Mouse (Mus musculus): ENCODE results near the gene Pex11g. TPM values are rescaled to one million over a fixed set of nuclear protein-coding genes. Genes with fewer than 3 reads are reported as not detected.

Pex11g gene
- total and polyA plus RNA-seq, 3 experiments, result 0.35 to 1.4 TPM; not detected in 1

GRCm38 (mm10) chr8:3418101-3418500, 49.4 kb downstream of the Pex11g start:
- no peaks in the 10 kb centered on the region for H3K9me3 ChIP-seq (replicated peaks; ENCODE audit: insufficient read depth, low read length)
- H3K27ac ChIP-seq (ENCODE audit: control insufficient read depth, low read depth, low read length), result no peak overlapping the region
- no peaks in the 10 kb centered on the region for H3K79me2 ChIP-seq (ENCODE audit: control insufficient read depth, insufficient read depth, low read length, poor library complexity)
- H3K9ac ChIP-seq (ENCODE audit: control insufficient read depth, low read depth, low read length, poor library complexity, severe bottlenecking), result no peak overlapping the region
- peaks cover 10 to 22% of the 10 kb centered on the region in 2 experiments for H3K4me1 ChIP-seq (ENCODE audit: control insufficient read depth in 1 of 2, insufficient read depth in 2 of 2, low read length in 2 of 2)
- H3K36me3 ChIP-seq (ENCODE audit: control insufficient read depth in 1 of 2, insufficient read depth in 2 of 2, low read length in 2 of 2), result peaks cover 0 to 23% of the 10 kb centered on the region in 2 experiments; a peak in 2 of 4 replicates
- TF ChIP-seq TBP (IDR thresholded peaks at IDR 0.05; ENCODE audit: low read depth, low read length) (no peak), POLR2AphosphoS2 (IDR thresholded peaks at IDR 0.05; ENCODE audit: low read length) (no peak), UBTF (IDR thresholded peaks at IDR 0.05; ENCODE audit: borderline replicate concordance, insufficient read depth, low read depth, low read length) (no peak), BHLHE40 (IDR thresholded peaks at IDR 0.05; ENCODE audit: borderline replicate concordance, low read depth, low read length) (no peak), ZNF384 (IDR thresholded peaks at IDR 0.05; ENCODE audit: low read depth, low read length) (no peak), ETS1 (IDR thresholded peaks at IDR 0.05; ENCODE audit: low read depth, low read length) (no peak), RCOR1 (IDR thresholded peaks at IDR 0.05; ENCODE audit: low read depth, low read length) (no peak), POLR2AphosphoS5 (IDR thresholded peaks at IDR 0.05; ENCODE audit: borderline replicate concordance, low read depth, low read length) (no peak), CTCF (IDR thresholded peaks at IDR 0.05 in 2 of 3, conservative IDR thresholded peaks at IDR 0.05 in 1 of 3; ENCODE audit: control insufficient read depth in 1 of 3, insufficient read depth in 1 of 3, low read depth in 2 of 3, low read length in 3 of 3, poor library complexity in 1 of 3, severe bottlenecking in 1 of 3) (no peak), NRF1 (IDR thresholded peaks at IDR 0.05; ENCODE audit: insufficient read depth, low read depth, low read length, poor library complexity, severe bottlenecking) (no peak), ZC3H11A (IDR thresholded peaks at IDR 0.05; ENCODE audit: low read depth, low read length) (no peak), CHD2 (IDR thresholded peaks at IDR 0.05; ENCODE audit: low read length) (no peak), JUND (IDR thresholded peaks at IDR 0.05; ENCODE audit: low read depth, low read length) (no peak)
- no peak overlapping the region for H3K4me3 ChIP-seq (ENCODE audit: control insufficient read depth in 1 of 2, insufficient read depth in 1 of 2, low read depth in 2 of 2, low read length in 2 of 2)
- no peaks in the 10 kb centered on the region for H3K27me3 ChIP-seq (ENCODE audit: control insufficient read depth in 1 of 2, insufficient read depth in 2 of 2, low read length in 2 of 2)
- no peak for DNase-seq (ENCODE audit: low read depth, low spot score)

- no peak overlapping the region for H3K4me3 ChIP-seq (ENCODE audit: control insufficient read depth in 1 of 2, insufficient read depth in 1 of 2, low read depth in 2 of 2, low read length in 2 of 2)
- H3K9ac ChIP-seq (ENCODE audit: control insufficient read depth, low read depth, low read length, poor library complexity, severe bottlenecking), result no peak overlapping the region
- peaks cover 0 to 29% of the 10 kb centered on the region in 2 experiments; a peak in 2 of 4 replicates for H3K36me3 ChIP-seq (ENCODE audit: control insufficient read depth in 1 of 2, insufficient read depth in 2 of 2, low read length in 2 of 2)
- no peaks in the 10 kb centered on the region for H3K27me3 ChIP-seq (ENCODE audit: control insufficient read depth in 1 of 2, insufficient read depth in 2 of 2, low read length in 2 of 2)
- no peaks in the 10 kb centered on the region for H3K9me3 ChIP-seq (replicated peaks; ENCODE audit: insufficient read depth, low read length)
- no peak for DNase-seq (ENCODE audit: low read depth, low spot score)
- no peak overlapping the region for H3K27ac ChIP-seq (ENCODE audit: control insufficient read depth, low read depth, low read length)
- H3K79me2 ChIP-seq (ENCODE audit: control insufficient read depth, insufficient read depth, low read length, poor library complexity), result no peaks in the 10 kb centered on the region
- H3K4me1 ChIP-seq (ENCODE audit: control insufficient read depth in 1 of 2, insufficient read depth in 2 of 2, low read length in 2 of 2), result peaks cover 16 to 28% of the 10 kb centered on the region in 2 experiments
- TF ChIP-seq RCOR1 (IDR thresholded peaks at IDR 0.05; ENCODE audit: low read depth, low read length) (no peak), USF1 (IDR thresholded peaks at IDR 0.05; ENCODE audit: low read depth, low read length) (no peak), SMC3 (IDR thresholded peaks at IDR 0.05; ENCODE audit: low read depth, low read length) (no peak), BHLHE40 (IDR thresholded peaks at IDR 0.05; ENCODE audit: borderline replicate concordance, low read depth, low read length) (no peak), POLR2AphosphoS5 (IDR thresholded peaks at IDR 0.05; ENCODE audit: borderline replicate concordance, low read depth, low read length) (no peak), JUND (IDR thresholded peaks at IDR 0.05; ENCODE audit: low read depth, low read length) (no peak), TCF12 (IDR thresholded peaks at IDR 0.05; ENCODE audit: low read depth, low read length) (no peak), MAX (IDR thresholded peaks at IDR 0.05; ENCODE audit: low read length) (no peak), MAFK (IDR thresholded peaks at IDR 0.05; ENCODE audit: borderline replicate concordance, low read depth, low read length) (no peak), CHD1 (IDR thresholded peaks at IDR 0.05; ENCODE audit: low read depth, low read length) (no peak), ZC3H11A (IDR thresholded peaks at IDR 0.05; ENCODE audit: low read depth, low read length) (no peak), GATA1 (IDR thresholded peaks at IDR 0.05; ENCODE audit: low read depth, low read length) (no peak), TBP (IDR thresholded peaks at IDR 0.05; ENCODE audit: low read depth, low read length) (no peak), MYB (IDR thresholded peaks at IDR 0.05; ENCODE audit: low read depth, low read length) (no peak)
Measured at GRCm38 (mm10) chr8:3417455-3417854, 50.0 kb downstream of the Pex11g start.

All from MEL (cell line).